Mouse (Mus musculus) T-cell, adult 2 months (primary cell): ENCODE data around the gene Atp1b1.

Experiments used
- DNase-seq: peaks from one replicate; pipeline ENCODE4 v3.0.0; 2022; ENCODE audit warnings: low spot score

The Atp1b1 gene

GRCm38 (mm10) chr1:164467406-164467805 is 9.3 kb upstream of the Atp1b1 start:
- DNase-seq = no peak

GRCm38 (mm10) chr1:164461726-164462125 is 3.6 kb upstream of the Atp1b1 start:
- DNase-seq = no peak

GRCm38 (mm10) chr1:164460921-164461697 is 3.0 kb upstream of the Atp1b1 start:
- no peak for DNase-seq

GRCm38 (mm10) chr1:164459127-164459905 is 1.2 kb upstream of the Atp1b1 start:
- DNase-seq = no peak

GRCm38 (mm10) chr1:164458621-164459051 is 481 bp upstream of the Atp1b1 start:
- no peak for DNase-seq

- DNase-seq = peak; percentile 76
Observed at GRCm38 (mm10) chr1:164457531-164458244, 467 bp downstream of the Atp1b1 start.

GRCm38 (mm10) chr1:164456731-164457130 is 1.4 kb downstream of the Atp1b1 start:
- peak; percentile 45 for DNase-seq

GRCm38 (mm10) chr1:164456065-164456464 is 2.1 kb downstream of the Atp1b1 start:
- DNase-seq = no peak

GRCm38 (mm10) chr1:164455614-164456013 is 2.5 kb downstream of the Atp1b1 start:
- peak; percentile 50 for DNase-seq

GRCm38 (mm10) chr1:164454747-164455400 is 3.3 kb downstream of the Atp1b1 start:
- DNase-seq = no peak

GRCm38 (mm10) chr1:164453739-164454138 is 4.4 kb downstream of the Atp1b1 start:
- DNase-seq = peak; percentile 85

GRCm38 (mm10) chr1:164453146-164453545 is 5.0 kb downstream of the Atp1b1 start:
- DNase-seq = no peak

- DNase-seq = no peak
Observed at GRCm38 (mm10) chr1:164452580-164452979, 5.6 kb downstream of the Atp1b1 start.

GRCm38 (mm10) chr1:164451346-164451745 is 6.8 kb downstream of the Atp1b1 start:
- no peak for DNase-seq

GRCm38 (mm10) chr1:164450644-164451043 is 7.5 kb downstream of the Atp1b1 start:
- no peak for DNase-seq

- DNase-seq = no peak
Observed at GRCm38 (mm10) chr1:164450231-164450630, 7.9 kb downstream of the Atp1b1 start.

GRCm38 (mm10) chr1:164449626-164450025 is 8.5 kb downstream of the Atp1b1 start:
- no peak for DNase-seq

GRCm38 (mm10) chr1:164447521-164447920 is 10.6 kb downstream of the Atp1b1 start:
- no peak for DNase-seq

- no peak for DNase-seq
Observed at GRCm38 (mm10) chr1:164446535-164446934, 11.6 kb downstream of the Atp1b1 start.

GRCm38 (mm10) chr1:164445620-164446162 is 12.5 kb downstream of the Atp1b1 start:
- no peak for DNase-seq

- no peak for DNase-seq
Observed at GRCm38 (mm10) chr1:164441408-164441974, 16.7 kb downstream of the Atp1b1 start.
